ENCODE assay signal across 11 mouse cellular contexts in genomic region chr5:124176726-124177132, GRCm38 (mm10).
DNase-seq lines count a peak whose midpoint lies in the region; TF ChIP-seq lines count a peak whose summit lies in the region.
"Had no signal": no experiment of that assay in that cellular context is flagged by ENCODE, and none has a peak within 500 bp of the region (broad histone marks: within the 10 kb centered on the region; RNA-seq: fewer than 3 reads in every experiment).

No protein-coding gene starts in this region.

- no peak for TF ChIP-seq POLR2A in thymus, adult 2 months (IDR thresholded peaks at IDR 0.05; ENCODE audit: control insufficient read depth, extremely low read depth, insufficient read depth, low read length, poor library complexity)
- no peak; the same call in 1 of the 2 replicates for TF ChIP-seq POLR2A in lung, adult 2 months (IDR thresholded peaks at IDR 0.05; ENCODE audit: borderline replicate concordance, extremely low read depth, low read depth, low read length)

- peaks cover 55% of the 10 kb centered on the region for H3K4me1 ChIP-seq in thymus, adult 2 months (replicated peaks; ENCODE audit: control insufficient read depth, insufficient read depth, low read length)
- H3K4me1 ChIP-seq in lung, adult 2 months (ENCODE audit: control insufficient read depth, insufficient read depth, low read length): peaks cover 18% of the 10 kb centered on the region

- TF ChIP-seq CTCF in thymus, adult 2 months (IDR thresholded peaks at IDR 0.05; ENCODE audit: borderline replicate concordance, control insufficient read depth, extremely low read depth, insufficient read depth, low read length, poor library complexity): no peak
- no peak for TF ChIP-seq CTCF in lung, adult 2 months (IDR thresholded peaks at IDR 0.05; ENCODE audit: insufficient read depth, low read length)

- peak; percentile 49 to 52 for DNase-seq in cerebellum, postnatal 10 days
- DNase-seq in cerebellum, postnatal 36 days: no peak
- DNase-seq in thymus, adult 2 months: no peak
- DNase-seq in thymus, postnatal 0 days (ENCODE audit: low spot score): no peak
- peak; percentile 49 for DNase-seq in lung, adult 2 months
- DNase-seq in spleen, adult 12 weeks (ENCODE audit: low spot score): no peak
- no peak for DNase-seq in retina, embryonic 14.5 days (ENCODE audit: low spot score)
- no peak for DNase-seq in cerebellum, postnatal 4 days (ENCODE audit: low spot score in 2 of 2)
- DNase-seq: kidney, postnatal 36 days had no signal

- H3K27ac ChIP-seq in thymus, adult 2 months (ENCODE audit: control insufficient read depth, insufficient read depth, low read length): peak overlapping the region; percentile 18; the same call in 1 of the 2 replicates
- H3K27ac ChIP-seq: embryonic facial prominence, embryonic 13.5 days; macrophage had no signal

- H3K27me3 ChIP-seq in thymus, adult 2 months (ENCODE audit: control insufficient read depth, insufficient read depth, low read length): no peaks in the 10 kb centered on the region
- H3K27me3 ChIP-seq: embryonic facial prominence, embryonic 13.5 days had no signal

- no peak overlapping the region for H3K4me3 ChIP-seq in thymus, adult 2 months (ENCODE audit: control insufficient read depth, insufficient read depth, low read length)
- no peak overlapping the region for H3K4me3 ChIP-seq in lung, adult 2 months (replicated peaks; ENCODE audit: extremely low read depth, low read depth, low read length)
- H3K4me3 ChIP-seq: embryonic facial prominence, embryonic 13.5 days had no signal

- WGBS in thymus, adult 2 months: 96% methylated on average over 7 of the region's 7 CpGs
- 66% methylated on average over 7 of the region's 7 CpGs for WGBS in lung, adult 2 months

- H3K36me3 ChIP-seq in thymus, adult 2 months (ENCODE audit: control insufficient read depth, insufficient read depth, low read length): no peaks in the 10 kb centered on the region
- H3K36me3 ChIP-seq: embryonic facial prominence, embryonic 13.5 days had no signal

Comparison
In these comparisons a context has a peak if more than half of its experiments do, and no peak if none do; other contexts are left out.
1. DNase-seq: peak in cerebellum, postnatal 10 days (2 of 2) and lung, adult 2 months (single experiment); none in cerebellum, postnatal 36 days (0 of 2), thymus, adult 2 months (single experiment), thymus, postnatal 0 days (single experiment), spleen, adult 12 weeks (single experiment), retina, embryonic 14.5 days (single experiment) and cerebellum, postnatal 4 days (0 of 2).